ENCODE assay signal across 21 mouse cellular contexts in genomic region chr11:71939066-71939465, GRCm38 (mm10).
DNase-seq lines count a peak whose midpoint lies in the region; ATAC-seq and TF ChIP-seq lines count a peak whose summit lies in the region.
"Had no signal": no experiment of that assay in that cellular context is flagged by ENCODE, and none has a peak within 500 bp of the region (broad histone marks: within the 10 kb centered on the region; RNA-seq: fewer than 3 reads in every experiment).

No protein-coding gene starts in this region.

- no peak overlapping the region for H3K27ac ChIP-seq in hindbrain, postnatal 0 days
- no peak overlapping the region for H3K27ac ChIP-seq in intestine, postnatal 0 days (ENCODE audit: low read depth, low read length)
- H3K27ac ChIP-seq: forebrain, embryonic 15.5 days; heart, embryonic 13.5 days; limb, embryonic 10.5 days; liver, embryonic 12.5 days; lung, embryonic 15.5 days; neural tube, embryonic 12.5 days; stomach, embryonic 15.5 days had no signal

- no peaks in the 10 kb centered on the region for H3K9me3 ChIP-seq in hindbrain, postnatal 0 days (ENCODE audit: low read length)
- no peaks in the 10 kb centered on the region for H3K9me3 ChIP-seq in intestine, postnatal 0 days (ENCODE audit: control insufficient read depth)
- H3K9me3 ChIP-seq: forebrain, embryonic 15.5 days; heart, embryonic 13.5 days; limb, embryonic 10.5 days; liver, embryonic 12.5 days; lung, embryonic 15.5 days; neural tube, embryonic 12.5 days; stomach, embryonic 15.5 days had no signal

- no peak overlapping the region for H3K4me3 ChIP-seq in hindbrain, postnatal 0 days (ENCODE audit: low read length)
- H3K4me3 ChIP-seq in intestine, postnatal 0 days (ENCODE audit: low read depth, low read length) = no peak overlapping the region
- H3K4me3 ChIP-seq: forebrain, embryonic 15.5 days; heart, embryonic 13.5 days; limb, embryonic 10.5 days; liver, embryonic 12.5 days; lung, embryonic 15.5 days; neural tube, embryonic 12.5 days; stomach, embryonic 15.5 days had no signal

- WGBS in hindbrain, postnatal 0 days = 73% methylated on average over 6 of the region's 6 CpGs
- 78% methylated on average over 6 of the region's 6 CpGs for WGBS in intestine, postnatal 0 days

- H3K9ac ChIP-seq in hindbrain, postnatal 0 days (replicated peaks; ENCODE audit: low read length) = no peak overlapping the region
- no peak overlapping the region for H3K9ac ChIP-seq in intestine, postnatal 0 days (ENCODE audit: low read depth, low read length)
- H3K9ac ChIP-seq: forebrain, embryonic 15.5 days; heart, embryonic 13.5 days; liver, embryonic 12.5 days; lung, embryonic 15.5 days; neural tube, embryonic 12.5 days; stomach, embryonic 15.5 days had no signal

- ATAC-seq in hindbrain, postnatal 0 days = no peak
- no peak for ATAC-seq in intestine, postnatal 0 days
- ATAC-seq: forebrain, embryonic 15.5 days; intestine, embryonic 16.5 days; liver, embryonic 12.5 days had no signal

- DNase-seq in cerebellum, adult 11 months = peak; percentile 88
- DNase-seq in cerebellum, adult 8-10 months = no peak
- DNase-seq in cerebellum, adult 11-12 months = peak; percentile 97
- peak; percentile 55 to 72 for DNase-seq in frontal cortex, adult 2 months (ENCODE audit: extremely low spot score in 1 of 2, low spot score in 1 of 2)
- peak; percentile 59 to 76 for DNase-seq in left cerebral cortex, postnatal 36 days (ENCODE audit: low spot score in 2 of 2)
- no peak for DNase-seq in hindbrain, postnatal 0 days (ENCODE audit: low spot score)
- no peak for DNase-seq in lung, postnatal 36 days
- DNase-seq: adrenal gland, postnatal 25 days; gastrocnemius, postnatal 36 days; kidney, postnatal 10 days; spleen, adult 18-20 months; thymus, postnatal 4 days had no signal

- TF ChIP-seq CTCF in hindbrain, postnatal 0 days (IDR thresholded peaks at IDR 0.05; ENCODE audit: low read depth) = no peak
- no peak for TF ChIP-seq CTCF in intestine, postnatal 0 days (IDR thresholded peaks at IDR 0.05; ENCODE audit: low read depth)

- H3K36me3 ChIP-seq in hindbrain, postnatal 0 days (ENCODE audit: insufficient read depth, low read length) = no peaks in the 10 kb centered on the region
- no peaks in the 10 kb centered on the region for H3K36me3 ChIP-seq in intestine, postnatal 0 days (ENCODE audit: control insufficient read depth, insufficient read depth)
- H3K36me3 ChIP-seq: forebrain, embryonic 15.5 days; heart, embryonic 13.5 days; limb, embryonic 10.5 days; liver, embryonic 12.5 days; lung, embryonic 15.5 days; neural tube, embryonic 12.5 days; stomach, embryonic 15.5 days had no signal

- H3K4me2 ChIP-seq in hindbrain, postnatal 0 days (ENCODE audit: low read depth, low read length) = no peak overlapping the region
- no peak overlapping the region for H3K4me2 ChIP-seq in intestine, postnatal 0 days (replicated peaks; ENCODE audit: low read depth)
- H3K4me2 ChIP-seq: forebrain, embryonic 15.5 days; heart, embryonic 13.5 days; liver, embryonic 12.5 days; lung, embryonic 15.5 days; neural tube, embryonic 12.5 days; stomach, embryonic 15.5 days had no signal

- no peaks in the 10 kb centered on the region for H3K4me1 ChIP-seq in hindbrain, postnatal 0 days (ENCODE audit: insufficient read depth, low read length)
- H3K4me1 ChIP-seq in intestine, postnatal 0 days (replicated peaks; ENCODE audit: control insufficient read depth, insufficient read depth, low read length) = no peaks in the 10 kb centered on the region
- H3K4me1 ChIP-seq: heart, embryonic 13.5 days; limb, embryonic 10.5 days; liver, embryonic 12.5 days; lung, embryonic 15.5 days; neural tube, embryonic 12.5 days; stomach, embryonic 15.5 days had no signal

- intact Hi-C loops in left cerebral cortex, postnatal 36 days (cut with DNase I) = no loop called here

- no peaks in the 10 kb centered on the region for H3K27me3 ChIP-seq in hindbrain, postnatal 0 days (ENCODE audit: insufficient read depth, low read length)
- no peaks in the 10 kb centered on the region for H3K27me3 ChIP-seq in intestine, postnatal 0 days (replicated peaks; ENCODE audit: control insufficient read depth, insufficient read depth, low read length)
- H3K27me3 ChIP-seq: forebrain, embryonic 15.5 days; liver, embryonic 12.5 days; lung, embryonic 15.5 days; neural tube, embryonic 12.5 days; stomach, embryonic 15.5 days had no signal

Comparison
In these comparisons a context has a peak if more than half of its experiments do, and no peak if none do; other contexts are left out.
1. DNase-seq: peak in cerebellum, adult 11 months (single experiment), cerebellum, adult 11-12 months (single experiment), frontal cortex, adult 2 months (2 of 2) and left cerebral cortex, postnatal 36 days (2 of 2); none in cerebellum, adult 8-10 months (single experiment), hindbrain, postnatal 0 days (single experiment) and lung, postnatal 36 days (single experiment).